Mouse (Mus musculus): ENCODE data around the gene Olfr60.

The Olfr60 gene

DNA sequence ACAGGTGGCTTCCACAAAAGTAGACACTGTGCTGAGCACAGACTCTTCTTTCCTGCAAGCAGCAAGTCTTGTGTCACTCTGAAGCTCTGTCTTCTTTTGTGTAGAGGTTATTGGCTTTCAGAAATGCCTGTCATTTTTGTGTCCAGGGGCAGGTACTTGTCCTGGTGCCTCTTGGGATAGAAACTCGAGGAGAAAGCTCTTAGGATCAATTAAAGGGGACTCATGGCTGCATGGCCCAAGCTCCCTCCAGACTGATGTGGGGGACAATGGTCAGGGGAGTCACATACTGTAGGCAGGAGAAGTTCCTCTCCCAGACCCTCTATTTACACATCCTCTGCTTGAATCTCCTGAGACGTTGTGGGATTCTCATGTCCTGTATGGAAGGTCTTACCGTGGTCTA, at the start of gene Olfr60:
Gene Olfr60 (minus strand): TSS at position 101 of the 400 bp plus-strand sequence.
- DNase-seq (ENCODE audit: low spot score) = no peak

DNA sequence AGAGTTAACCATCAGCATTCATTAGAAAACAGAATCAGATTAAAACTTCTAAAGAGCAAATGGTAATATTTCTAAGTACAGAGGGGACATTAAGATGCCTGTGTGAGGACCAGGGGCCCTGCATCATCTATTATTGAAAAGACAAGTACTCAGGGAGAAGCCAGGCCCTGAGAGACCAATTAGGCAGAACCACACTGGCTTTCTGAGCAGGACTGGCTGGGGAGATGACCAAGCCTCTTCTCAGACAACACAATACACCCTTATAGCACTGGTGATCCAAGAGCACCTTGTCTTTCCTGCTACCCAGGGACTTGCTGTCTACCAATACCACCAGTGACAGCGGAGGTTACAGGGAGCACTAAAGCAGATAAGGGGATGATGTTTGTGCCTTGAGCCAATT, 41.3 kb upstream of the Olfr60 start, which contains the start of gene Olfr531:
Gene Olfr531 (minus strand): TSS at position 101 of the 400 bp plus-strand sequence.
- no peak for DNase-seq (ENCODE audit: low spot score)

DNA sequence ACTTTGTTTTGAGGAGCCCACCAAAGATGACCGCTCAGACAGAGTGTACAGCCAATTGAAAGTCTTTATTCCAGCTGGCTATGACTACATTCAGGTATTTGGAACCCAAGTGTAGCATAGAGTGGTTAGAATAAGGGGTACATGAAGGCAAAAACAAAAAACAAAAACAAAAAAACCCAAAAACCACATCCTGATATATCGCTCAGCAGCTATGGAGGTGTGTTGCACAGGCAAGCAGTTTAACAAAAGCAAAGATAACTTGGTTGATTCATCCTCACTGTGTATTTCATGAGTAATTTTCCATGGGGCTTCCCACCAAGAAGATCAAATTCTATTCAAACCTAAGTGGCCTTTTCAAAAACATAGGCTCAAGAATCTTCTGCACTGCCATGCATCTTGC, 15.4 kb upstream of the Olfr60 start:
- DNase-seq (ENCODE audit: low spot score) = no peak

DNA sequence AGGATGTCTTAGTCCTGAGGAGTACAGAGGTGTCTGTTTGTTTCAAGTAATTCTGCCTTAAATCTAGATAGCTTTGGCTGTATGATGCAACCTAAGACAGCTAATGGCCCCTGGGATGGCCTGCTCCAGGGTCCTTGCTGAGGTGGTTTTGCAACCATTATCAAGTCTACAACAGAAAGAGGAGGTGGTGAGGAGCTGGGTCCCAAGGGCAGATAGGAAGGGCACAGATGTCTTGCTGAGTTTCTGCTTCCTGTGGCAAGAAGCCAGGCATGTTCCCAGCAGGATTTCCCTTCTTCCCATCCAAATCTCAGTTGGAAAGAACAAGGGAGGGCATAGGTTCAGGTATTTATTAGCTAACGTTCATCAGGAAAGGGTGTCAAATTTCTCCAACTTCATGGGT, 14.8 kb upstream of the Olfr60 start, which contains the start of gene Olfr530:
Gene Olfr530 (minus strand): TSS at position 101 of the 400 bp plus-strand sequence.
- no peak for DNase-seq (ENCODE audit: low spot score)

DNA sequence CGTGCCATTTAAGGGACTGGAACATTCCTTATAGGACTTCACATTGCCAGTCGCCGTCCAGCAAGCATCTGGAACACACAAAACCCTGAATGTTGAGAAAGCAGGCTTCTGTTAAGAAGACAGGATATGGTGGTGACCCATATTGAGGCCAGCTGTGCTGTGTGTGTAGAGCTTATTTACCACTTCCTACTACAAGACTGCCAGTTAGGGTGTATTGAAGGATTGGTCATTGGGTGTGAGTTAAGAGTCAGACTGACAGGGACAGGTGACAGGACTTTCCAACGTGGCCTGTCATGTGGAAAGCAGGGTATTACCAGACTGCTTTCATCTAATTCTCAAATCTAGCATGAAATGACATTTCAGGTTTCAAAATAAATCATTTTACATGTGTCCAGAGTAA, 12.8 kb upstream of the Olfr60 start:
- no peak for DNase-seq (ENCODE audit: low spot score)

DNA sequence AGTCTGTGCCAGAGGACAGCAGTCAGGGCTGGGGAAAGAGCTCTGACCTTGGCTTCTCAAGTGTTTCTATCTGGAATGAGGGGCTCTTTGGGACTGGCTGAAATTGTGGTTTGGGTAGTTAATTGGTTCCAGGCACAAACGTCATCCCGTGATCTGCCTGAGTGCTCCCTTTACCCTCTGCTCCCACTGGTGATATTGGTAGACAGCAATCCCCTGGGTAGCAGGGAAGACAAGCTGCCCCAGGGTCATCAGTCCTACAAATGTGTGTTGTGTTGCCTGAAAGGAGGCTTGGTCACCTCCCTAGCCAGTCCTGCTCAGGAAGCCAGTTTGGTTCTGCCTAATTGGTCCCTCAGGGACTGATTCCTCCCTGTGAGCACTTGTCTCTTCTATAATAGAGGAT, 27.8 kb downstream of the Olfr60 start, which contains the start of gene Olfr527:
Gene Olfr527 (plus strand): TSS at position 301 of the 400 bp plus-strand sequence.
- no peak for DNase-seq (ENCODE audit: low spot score)

DNA sequence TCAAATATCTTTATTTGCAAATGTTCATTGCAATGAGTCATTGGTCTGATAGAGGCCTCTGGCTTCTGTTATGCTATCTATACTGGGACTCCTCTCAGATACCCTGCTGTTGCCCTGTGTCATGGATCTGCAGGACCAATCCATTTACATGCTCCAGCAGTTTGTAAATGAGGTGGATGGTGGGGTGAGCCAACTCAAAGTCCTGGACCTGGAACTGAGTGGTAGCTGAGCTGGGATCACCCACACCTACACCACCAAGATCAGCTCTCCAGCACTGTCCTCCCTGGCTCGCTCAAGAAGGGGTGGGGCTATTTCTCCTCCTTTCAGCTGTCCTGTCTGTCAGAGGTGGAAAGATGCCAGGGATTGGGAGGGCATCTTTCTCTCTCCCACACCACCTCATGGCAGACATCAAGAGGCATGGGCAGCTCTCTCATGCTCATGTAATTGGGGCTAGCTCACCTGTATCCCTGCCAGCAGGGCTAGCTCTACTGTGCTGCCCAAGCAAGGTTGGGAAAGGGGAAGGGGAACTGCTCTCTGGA, 31.6 kb downstream of the Olfr60 start:
- no peak for DNase-seq (ENCODE audit: low spot score)

DNA sequence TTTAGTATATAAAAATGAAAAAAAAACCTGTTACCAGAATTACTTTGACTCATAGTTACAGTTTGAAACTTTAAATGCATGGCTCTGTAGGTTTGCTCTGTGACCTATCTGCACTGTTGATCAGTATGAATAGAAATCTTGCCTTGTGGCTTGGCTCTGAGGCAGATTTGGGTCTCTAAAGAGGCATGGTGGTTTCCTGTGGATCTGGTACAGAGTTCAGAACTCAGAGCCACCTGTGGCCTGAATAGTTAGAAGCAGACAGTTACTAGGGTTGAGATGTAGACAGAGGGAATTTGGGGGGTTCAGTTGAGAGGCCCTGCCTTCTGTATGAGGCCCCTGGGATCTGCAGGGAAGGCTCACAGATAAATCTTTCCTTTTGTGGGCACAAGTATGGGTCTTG, 40.3 kb downstream of the Olfr60 start:
- DNase-seq (ENCODE audit: low spot score) = no peak

DNA sequence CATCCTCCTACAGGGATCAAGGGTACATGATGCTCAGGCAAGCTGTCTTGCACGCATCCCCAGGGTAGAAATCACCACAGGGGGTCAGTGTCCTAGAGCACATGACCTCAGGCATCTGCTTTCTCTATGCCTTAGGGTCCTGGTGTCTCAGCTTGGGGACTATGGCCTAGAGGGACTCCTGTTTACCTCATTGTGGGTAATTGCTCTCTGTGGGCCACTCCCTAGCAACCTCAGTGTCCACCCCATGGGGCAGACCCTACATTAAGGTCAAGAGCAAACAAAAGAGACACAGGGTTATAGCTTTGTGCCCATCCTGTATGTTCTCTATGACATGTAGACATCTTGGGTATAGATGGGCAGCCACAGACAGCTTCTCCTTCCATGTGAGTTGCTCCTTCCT, 40.9 kb downstream of the Olfr60 start, which contains the start of gene Olfr525:
Gene Olfr525 (plus strand): TSS at position 301 of the 400 bp plus-strand sequence.
- no peak for DNase-seq (ENCODE audit: low spot score)

DNA sequence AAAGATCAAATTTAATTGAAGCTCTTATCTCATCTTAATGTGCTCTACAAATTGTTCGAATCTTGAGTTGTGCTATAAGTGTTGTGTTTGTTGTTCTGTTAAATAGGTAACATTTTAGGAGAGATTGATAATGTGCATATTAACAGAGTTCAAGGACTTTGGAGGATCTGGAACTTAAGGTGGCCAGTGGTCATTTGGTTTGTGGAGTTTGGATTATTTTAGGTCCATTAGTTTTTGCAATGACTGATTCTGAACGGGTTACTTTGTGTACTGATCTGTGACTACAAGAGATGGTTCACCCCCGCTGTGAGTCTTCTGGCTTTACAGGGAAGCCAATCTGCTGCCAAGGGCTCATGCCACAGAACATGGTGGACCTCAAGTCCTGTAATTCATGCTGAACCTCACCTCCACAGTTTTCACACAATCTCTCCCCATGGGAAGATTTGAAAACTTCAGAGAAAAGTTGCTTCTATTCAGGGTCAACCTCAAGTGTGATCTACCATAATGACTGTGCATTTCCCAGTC, 41.5 kb downstream of the Olfr60 start:
- no peak for DNase-seq (ENCODE audit: low spot score)

DNA sequence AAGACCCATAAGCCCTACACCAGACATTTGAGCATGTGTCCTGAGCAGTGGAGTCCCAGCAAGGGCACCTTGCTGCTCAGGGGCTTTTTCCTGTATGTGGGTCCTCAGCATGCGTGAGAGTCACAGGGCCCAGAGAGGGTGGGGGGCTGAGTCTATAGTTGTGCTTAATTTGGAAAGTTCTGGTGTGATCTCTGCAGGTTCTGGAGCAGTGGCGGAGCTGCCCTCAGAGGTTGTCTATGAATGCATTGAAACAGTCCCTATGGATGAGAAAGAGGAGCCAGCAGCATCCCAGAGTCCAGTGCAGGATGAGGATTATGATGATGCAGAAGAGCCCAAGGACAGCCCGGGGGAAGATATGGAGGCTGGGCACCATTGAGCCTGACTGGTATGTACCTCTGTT, 62.1 kb downstream of the Olfr60 start:
- no peak for DNase-seq (ENCODE audit: low spot score)

DNA sequence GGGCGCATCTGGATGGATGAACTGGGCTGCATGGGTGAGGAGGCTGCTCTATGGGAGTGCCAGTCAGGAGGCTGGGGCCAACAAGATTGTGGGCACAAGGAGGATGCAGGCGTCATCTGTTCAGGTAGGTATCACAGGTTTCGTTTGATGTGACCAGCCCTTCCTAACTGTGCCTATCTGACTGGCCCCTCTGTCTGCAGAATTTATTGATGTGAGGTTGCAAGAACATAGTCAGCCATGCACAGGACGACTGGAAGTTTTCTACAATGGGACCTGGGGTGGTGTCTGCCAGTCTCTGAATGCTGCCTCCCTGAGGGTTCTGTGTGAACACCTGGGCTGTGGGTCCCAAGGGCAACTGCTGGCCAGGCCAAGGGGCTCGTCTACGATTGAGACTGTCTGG, 64.6 kb downstream of the Olfr60 start:
- no peak for DNase-seq (ENCODE audit: low spot score)

DNA sequence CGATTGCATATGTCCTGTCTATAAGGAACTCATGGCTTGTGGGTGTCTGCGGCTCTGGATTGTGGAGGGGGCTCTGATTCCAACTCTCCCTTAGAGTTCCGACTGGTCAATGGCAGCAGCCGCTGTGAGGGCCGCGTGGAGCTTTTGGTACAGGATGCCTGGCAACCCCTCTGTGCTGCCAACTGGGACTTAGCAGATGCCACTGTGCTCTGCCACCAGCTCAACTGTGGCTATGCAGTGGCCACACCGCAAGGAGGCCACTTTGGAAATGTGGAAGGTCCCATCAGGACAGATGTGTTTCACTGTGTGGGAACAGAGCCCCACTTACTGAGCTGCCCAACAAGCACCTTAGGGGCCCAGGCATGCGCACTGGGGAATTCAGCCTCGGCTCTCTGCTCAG, 65.7 kb downstream of the Olfr60 start:
- DNase-seq (ENCODE audit: low spot score) = no peak

All from yolk sac, embryonic 10.5 days (tissue).